Mouse (Mus musculus): ENCODE data around the gene Hoxc11. TPM values are rescaled to one million over a fixed set of nuclear protein-coding genes. Genes with fewer than 3 reads are reported as not detected.

The Hoxc11 gene
- total and polyA plus RNA-seq, 3 experiments, result not detected

GRCm38 (mm10) chr15:102955833-102956640 is 1.8 kb downstream of the Hoxc11 start:
- Histone ChIP-seq H3K4me3 (ENCODE audit: control insufficient read depth in 1 of 2, insufficient read depth in 1 of 2, low read depth in 2 of 2, low read length in 2 of 2) (no peak overlapping the region), H3K79me2 (ENCODE audit: control insufficient read depth, insufficient read depth, low read length, poor library complexity) (no peaks in the 10 kb centered on the region), H3K36me3 (ENCODE audit: control insufficient read depth in 1 of 2, insufficient read depth in 2 of 2, low read length in 2 of 2) (no peaks in the 10 kb centered on the region), H3K4me1 (ENCODE audit: control insufficient read depth in 1 of 2, insufficient read depth in 2 of 2, low read length in 2 of 2) (no peaks in the 10 kb centered on the region), H3K27me3 (ENCODE audit: control insufficient read depth in 1 of 2, insufficient read depth in 2 of 2, low read length in 2 of 2) (peaks cover 32 to 54% of the 10 kb centered on the region in 2 experiments), H3K27ac (ENCODE audit: control insufficient read depth, low read depth, low read length) (no peak overlapping the region), H3K9ac (ENCODE audit: control insufficient read depth, low read depth, low read length, poor library complexity, severe bottlenecking) (no peak overlapping the region), H3K9me3 (replicated peaks; ENCODE audit: insufficient read depth, low read length) (no peaks in the 10 kb centered on the region)
- TF ChIP-seq USF1 (IDR thresholded peaks at IDR 0.05; ENCODE audit: low read depth, low read length), result no peak
- TF ChIP-seq MXI1 (IDR thresholded peaks at IDR 0.05; ENCODE audit: low read depth, low read length), result no peak
- no peak for TF ChIP-seq MAFK (IDR thresholded peaks at IDR 0.05; ENCODE audit: borderline replicate concordance, low read depth, low read length)
- TF ChIP-seq POLR2AphosphoS2 (IDR thresholded peaks at IDR 0.05; ENCODE audit: low read length), result no peak
- TF ChIP-seq SMC3 (IDR thresholded peaks at IDR 0.05; ENCODE audit: low read depth, low read length), result no peak
- TF ChIP-seq MAX (IDR thresholded peaks at IDR 0.05; ENCODE audit: low read length), result no peak
- TF ChIP-seq TCF12 (IDR thresholded peaks at IDR 0.05; ENCODE audit: low read depth, low read length), result no peak
- no peak for TF ChIP-seq GABPA (IDR thresholded peaks at IDR 0.05; ENCODE audit: low read depth, low read length)
- TF ChIP-seq MYB (IDR thresholded peaks at IDR 0.05; ENCODE audit: low read depth, low read length), result no peak
- no peak for TF ChIP-seq EP300 (IDR thresholded peaks at IDR 0.05; ENCODE audit: low read depth in 1 of 2, low read length in 2 of 2)
- no peak for TF ChIP-seq ETS1 (IDR thresholded peaks at IDR 0.05; ENCODE audit: low read depth, low read length)
- TF ChIP-seq NELFE (IDR thresholded peaks at IDR 0.05; ENCODE audit: low read depth, low read length), result no peak
- no peak for TF ChIP-seq MYC (IDR thresholded peaks at IDR 0.05; ENCODE audit: low read depth, low read length)
- DNase-seq (ENCODE audit: low read depth, low spot score), result no peak

- no peak overlapping the region for H3K27ac ChIP-seq (ENCODE audit: control insufficient read depth, low read depth, low read length)
- no peak overlapping the region for H3K9ac ChIP-seq (ENCODE audit: control insufficient read depth, low read depth, low read length, poor library complexity, severe bottlenecking)
- no peaks in the 10 kb centered on the region for H3K9me3 ChIP-seq (replicated peaks; ENCODE audit: insufficient read depth, low read length)
- no peaks in the 10 kb centered on the region for H3K36me3 ChIP-seq (ENCODE audit: control insufficient read depth in 1 of 2, insufficient read depth in 2 of 2, low read length in 2 of 2)
- H3K79me2 ChIP-seq (ENCODE audit: control insufficient read depth, insufficient read depth, low read length, poor library complexity), result no peaks in the 10 kb centered on the region
- H3K27me3 ChIP-seq (ENCODE audit: control insufficient read depth in 1 of 2, insufficient read depth in 2 of 2, low read length in 2 of 2), result peaks cover 31 to 55% of the 10 kb centered on the region in 2 experiments
- no peak for TF ChIP-seq MYB (IDR thresholded peaks at IDR 0.05; ENCODE audit: low read depth, low read length)
- no peak for DNase-seq (ENCODE audit: low read depth, low spot score)
- no peaks in the 10 kb centered on the region for H3K4me1 ChIP-seq (ENCODE audit: control insufficient read depth in 1 of 2, insufficient read depth in 2 of 2, low read length in 2 of 2)
- H3K4me3 ChIP-seq (ENCODE audit: control insufficient read depth in 1 of 2, insufficient read depth in 1 of 2, low read depth in 2 of 2, low read length in 2 of 2), result no peak overlapping the region
Measured at GRCm38 (mm10) chr15:102956906-102957305, 2.7 kb downstream of the Hoxc11 start.

GRCm38 (mm10) chr15:102959663-102960191 is 5.5 kb downstream of the Hoxc11 start:
- H3K27ac ChIP-seq (ENCODE audit: control insufficient read depth, low read depth, low read length), result no peak overlapping the region
- H3K9me3 ChIP-seq (replicated peaks; ENCODE audit: insufficient read depth, low read length), result no peaks in the 10 kb centered on the region
- H3K9ac ChIP-seq (ENCODE audit: control insufficient read depth, low read depth, low read length, poor library complexity, severe bottlenecking), result no peak overlapping the region
- DNase-seq (ENCODE audit: low read depth, low spot score), result no peak
- no peaks in the 10 kb centered on the region for H3K4me1 ChIP-seq (ENCODE audit: control insufficient read depth in 1 of 2, insufficient read depth in 2 of 2, low read length in 2 of 2)
- no peaks in the 10 kb centered on the region for H3K79me2 ChIP-seq (ENCODE audit: control insufficient read depth, insufficient read depth, low read length, poor library complexity)
- H3K4me3 ChIP-seq (ENCODE audit: control insufficient read depth in 1 of 2, insufficient read depth in 1 of 2, low read depth in 2 of 2, low read length in 2 of 2), result no peak overlapping the region
- peaks cover 29 to 54% of the 10 kb centered on the region in 2 experiments for H3K27me3 ChIP-seq (ENCODE audit: control insufficient read depth in 1 of 2, insufficient read depth in 2 of 2, low read length in 2 of 2)
- no peak for TF ChIP-seq GABPA (IDR thresholded peaks at IDR 0.05; ENCODE audit: low read depth, low read length)
- no peaks in the 10 kb centered on the region for H3K36me3 ChIP-seq (ENCODE audit: control insufficient read depth in 1 of 2, insufficient read depth in 2 of 2, low read length in 2 of 2)
